Mouse (Mus musculus) cerebellum, adult 9-11 months (tissue): ENCODE results near the gene 9130230L23Rik.
A peak's percentile ranks its signal among the peaks of the same experiment; 100 is the strongest.
"Not testable (repeated sequence)": the region's sequence is repeated elsewhere in the genome, so short reads cannot be mapped to it uniquely, and the experiment has no call there.

Experiments
- DNase-seq: peaks from one replicate; pipeline ENCODE4 v3.0.0; 2022

Gene 9130230L23Rik

DNA sequence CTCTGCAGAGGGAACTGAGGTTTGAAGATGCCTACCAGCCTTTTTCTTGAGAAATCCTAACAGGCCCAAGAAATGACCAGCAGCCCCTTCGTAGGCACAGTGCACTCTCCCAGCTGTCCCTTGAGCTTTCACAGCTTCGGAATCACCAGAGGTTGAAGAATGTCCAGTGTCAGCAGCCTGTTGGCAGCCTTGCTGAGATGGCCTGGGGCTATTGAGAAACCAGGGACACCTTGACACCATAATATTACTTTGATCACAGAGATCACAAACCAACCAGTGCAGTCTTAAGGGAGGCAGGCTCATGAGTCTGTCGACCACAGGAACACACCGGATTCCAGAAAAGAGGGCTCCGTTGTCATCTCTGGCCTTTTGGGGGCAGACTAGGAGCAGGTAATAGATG is 2.9 kb downstream of the 9130230L23Rik start:
- no peak for DNase-seq

- no peak for DNase-seq
Observed at GRCm38 (mm10) chr5:66000567-66001125, 3.4 kb downstream of the 9130230L23Rik start.

DNA sequence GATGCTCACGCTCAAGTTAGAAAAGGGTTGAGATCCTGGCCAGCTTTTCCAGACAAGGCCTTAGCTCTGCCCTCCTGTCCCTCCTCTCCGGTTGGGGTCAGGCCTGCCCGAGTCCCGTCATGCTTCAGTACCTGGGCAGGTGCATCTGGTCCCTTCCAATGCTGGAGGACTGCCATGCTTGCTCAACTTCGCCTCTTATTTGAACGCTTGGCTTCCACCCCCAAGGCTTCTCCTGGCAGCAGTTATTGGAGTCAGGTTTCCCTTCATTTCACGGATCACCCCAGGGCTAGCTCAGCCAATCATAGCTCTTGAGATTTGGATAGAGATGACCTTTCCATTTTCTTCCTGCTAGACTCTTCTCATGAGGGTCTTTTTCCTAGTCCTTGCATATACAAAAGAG is 4.0 kb downstream of the 9130230L23Rik start:
- peak; percentile 6 for DNase-seq

DNA sequence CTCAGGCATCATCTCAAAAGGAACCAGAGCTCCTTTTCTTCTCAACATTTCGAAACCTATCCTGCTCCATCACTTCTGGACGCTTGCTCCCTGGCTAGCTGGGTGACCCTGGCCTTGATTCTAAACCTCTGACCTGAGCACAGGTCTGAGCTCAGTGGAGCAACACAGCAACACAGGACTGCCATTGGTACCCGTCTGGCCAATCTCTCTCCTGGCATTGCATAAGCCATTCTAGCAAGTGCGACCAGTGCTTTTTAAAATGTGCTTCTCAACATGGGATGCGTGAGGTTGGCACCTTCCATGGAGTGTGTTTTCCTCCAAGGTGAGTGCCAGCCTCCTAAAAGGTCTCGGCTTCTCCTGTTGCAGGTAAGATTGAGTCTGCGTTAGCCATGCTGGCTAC is 5.0 kb downstream of the 9130230L23Rik start:
- DNase-seq: no peak

DNA sequence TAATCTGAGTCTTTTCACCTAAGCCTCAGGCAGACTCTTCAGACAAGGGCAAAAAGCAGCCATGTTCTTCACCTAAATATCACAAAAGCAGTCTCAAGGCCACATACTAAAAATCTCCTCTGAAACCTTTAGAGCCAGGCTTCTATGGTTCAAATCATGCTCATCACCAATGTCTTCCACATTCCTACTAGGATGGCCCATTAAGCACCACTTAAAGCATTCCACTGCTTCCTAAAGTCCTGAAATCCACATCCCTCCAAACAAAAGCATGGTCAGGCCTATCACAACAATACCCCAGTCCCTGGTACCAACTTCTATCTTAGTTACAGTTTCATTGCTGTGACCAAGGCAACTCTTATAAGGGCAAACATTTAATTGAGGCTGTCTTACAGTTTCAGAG is 6.3 kb downstream of the 9130230L23Rik start:
- DNase-seq: no peak

- no peak for DNase-seq
Observed at GRCm38 (mm10) chr5:65994643-65995042, 9.4 kb downstream of the 9130230L23Rik start.

DNA sequence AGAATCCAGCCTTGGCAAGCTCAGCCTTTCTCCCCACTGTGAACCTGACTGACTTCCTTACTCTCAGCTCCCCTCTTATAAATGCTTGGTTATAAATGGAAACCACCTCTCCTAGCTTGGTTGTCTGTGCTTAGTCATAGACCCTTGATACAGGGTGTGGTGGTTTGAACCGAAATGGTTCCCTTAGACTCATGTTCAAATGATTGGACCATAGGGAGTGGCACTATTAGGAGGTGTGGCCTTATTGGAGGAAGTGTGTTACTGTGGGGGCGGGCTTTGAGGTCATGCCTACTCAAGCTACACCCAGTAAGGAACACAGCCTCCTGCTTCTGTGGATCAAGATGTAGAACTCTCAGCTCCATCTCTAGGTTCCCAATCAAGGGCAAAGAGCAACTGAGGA is 12.9 kb downstream of the 9130230L23Rik start:
- no peak for DNase-seq

- not testable (repeated sequence) for DNase-seq
Observed at GRCm38 (mm10) chr5:65987004-65987403, 17.1 kb downstream of the 9130230L23Rik start.

DNA sequence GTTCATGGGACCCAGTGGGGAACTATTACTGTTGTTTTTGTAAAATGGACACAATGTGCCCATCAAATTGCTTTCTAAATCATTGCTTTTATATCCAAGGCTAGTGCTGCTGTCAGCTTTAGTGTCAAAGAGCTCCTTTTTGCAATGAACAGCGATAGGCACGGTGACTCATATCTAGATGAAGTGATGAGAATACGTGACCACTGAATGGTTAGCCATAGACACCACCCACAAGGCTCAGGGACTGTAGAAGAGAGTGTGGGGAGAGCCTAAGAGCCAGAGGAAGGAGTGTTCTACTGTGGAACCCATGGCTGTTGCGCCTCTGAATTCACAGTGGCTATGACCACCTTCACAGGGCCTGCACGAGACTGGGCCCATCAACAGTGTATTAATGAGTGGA is 17.7 kb downstream of the 9130230L23Rik start:
- DNase-seq: no peak

- DNase-seq: no peak
Observed at GRCm38 (mm10) chr5:65975731-65976130, 28.4 kb downstream of the 9130230L23Rik start.

- DNase-seq: no peak
Observed at GRCm38 (mm10) chr5:65973189-65973588, 30.9 kb downstream of the 9130230L23Rik start.

DNA sequence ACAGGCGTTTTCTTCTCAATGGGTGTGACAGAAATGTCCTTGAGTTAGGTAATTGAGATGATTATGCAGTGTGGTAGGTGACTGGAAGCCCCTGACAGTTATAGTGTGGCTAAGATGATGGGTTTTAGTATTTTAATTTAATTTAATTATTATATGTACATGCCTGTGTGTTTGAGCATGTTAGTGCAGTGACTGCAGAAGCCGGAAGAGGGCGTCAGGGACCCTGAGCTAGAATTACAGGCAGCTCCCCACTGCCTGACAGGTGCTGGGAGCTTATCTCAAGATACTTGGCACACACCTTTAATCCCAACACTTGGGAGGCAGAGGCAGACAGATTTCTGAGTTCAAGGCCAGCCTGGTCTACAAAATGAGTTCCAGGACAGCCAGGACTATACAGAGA is 36.1 kb downstream of the 9130230L23Rik start:
- no peak for DNase-seq

GRCm38 (mm10) chr5:65967091-65967490 is 37.0 kb downstream of the 9130230L23Rik start:
- DNase-seq: no peak

DNA sequence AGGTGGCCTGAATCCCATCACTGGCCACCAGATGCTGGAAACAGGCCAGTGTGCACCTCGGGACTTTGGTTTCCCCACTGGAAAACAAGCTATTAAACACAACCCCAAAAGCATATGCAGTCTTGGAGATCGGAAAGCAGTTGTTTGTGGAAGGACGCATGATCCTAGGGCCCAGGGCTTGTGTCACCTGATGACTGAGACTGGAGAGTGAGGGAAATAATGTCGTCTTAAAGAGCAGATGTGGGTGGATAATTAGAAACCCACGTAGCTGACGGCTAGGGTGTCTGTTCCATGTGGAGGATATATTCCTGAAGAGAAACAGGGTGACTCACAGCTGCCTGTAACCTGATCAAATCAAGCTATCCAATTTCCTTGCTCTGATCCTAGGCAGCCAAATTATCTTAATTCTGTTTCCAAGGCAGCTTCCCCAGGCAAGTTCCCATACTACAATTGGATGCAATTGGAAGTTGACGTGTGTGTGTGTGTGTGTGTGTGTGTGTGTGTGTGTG is 38.3 kb downstream of the 9130230L23Rik start:
- DNase-seq: no peak

- no peak for DNase-seq
Observed at GRCm38 (mm10) chr5:65963291-65963690, 40.8 kb downstream of the 9130230L23Rik start.

DNA sequence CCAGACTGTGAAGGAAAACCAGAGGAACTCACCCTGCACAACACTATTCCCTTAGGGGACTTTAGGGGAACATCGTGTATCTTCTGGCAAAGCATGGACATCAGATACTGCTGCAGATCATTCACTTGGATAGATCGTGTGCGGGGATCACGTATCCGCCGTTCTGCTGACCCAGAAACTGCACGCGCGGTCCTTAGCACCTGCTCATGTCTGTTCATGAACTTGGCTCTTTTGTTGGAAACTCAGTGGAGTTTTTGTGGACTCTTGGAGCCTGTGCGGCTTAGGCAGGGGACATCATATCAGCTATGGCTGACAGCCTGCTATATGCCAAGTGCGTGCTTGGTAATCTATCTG is 43.5 kb downstream of the 9130230L23Rik start:
- DNase-seq: no peak

GRCm38 (mm10) chr5:65959893-65960596 is 44.0 kb downstream of the 9130230L23Rik start:
- no peak for DNase-seq

- DNase-seq: no peak
Observed at GRCm38 (mm10) chr5:65958597-65958996, 45.5 kb downstream of the 9130230L23Rik start.

- no peak for DNase-seq
Observed at GRCm38 (mm10) chr5:65956144-65957008, 47.7 kb downstream of the 9130230L23Rik start.

GRCm38 (mm10) chr5:65955343-65956143 is 48.5 kb downstream of the 9130230L23Rik start:
- DNase-seq: peak; percentile 12

DNA sequence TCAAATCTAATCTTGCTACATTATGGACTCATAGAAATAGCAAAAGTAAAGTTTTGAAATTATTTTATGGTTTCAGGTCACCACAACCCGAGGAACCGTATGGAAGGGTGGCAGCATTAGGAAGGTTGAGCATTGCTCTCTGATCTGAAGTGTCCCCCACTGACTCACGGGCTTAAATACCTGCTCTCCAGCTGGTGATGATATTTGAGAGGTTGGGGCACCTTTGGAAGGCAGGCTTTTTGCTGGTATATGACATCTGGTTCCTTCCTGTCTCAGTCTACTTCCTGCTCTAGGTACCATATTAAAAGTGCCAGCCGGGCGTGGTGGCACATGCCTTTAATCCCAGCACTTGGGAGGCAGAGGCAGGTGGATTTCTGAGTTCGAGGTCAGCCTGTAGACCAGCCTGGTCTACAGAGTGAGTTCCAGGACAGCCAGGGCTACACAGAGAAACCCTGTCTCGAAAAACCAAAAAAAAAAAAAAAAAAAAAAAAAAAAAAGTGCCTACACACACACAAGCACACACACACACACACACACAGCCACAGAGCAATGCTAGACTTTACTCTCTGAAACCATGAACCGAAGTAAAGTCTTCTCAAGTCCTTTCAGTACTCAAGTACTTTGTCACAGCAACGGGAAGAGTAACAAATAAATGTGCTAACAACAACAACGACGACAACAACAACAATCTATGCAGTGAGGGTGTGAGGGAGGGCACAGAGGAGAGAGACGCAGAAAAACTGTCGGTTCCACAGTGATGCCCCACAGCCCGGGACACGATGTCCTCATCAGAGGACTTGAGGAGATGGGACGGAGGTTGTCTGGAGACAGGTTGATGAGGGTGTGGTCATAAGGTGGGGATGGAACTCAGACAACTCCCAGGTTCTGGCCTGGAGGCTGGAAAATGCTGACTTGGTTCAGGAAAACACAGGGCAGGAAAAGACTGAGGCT is 49.7 kb downstream of the 9130230L23Rik start:
- no peak for DNase-seq

GRCm38 (mm10) chr5:65951513-65951909 is 52.6 kb downstream of the 9130230L23Rik start:
- DNase-seq: no peak
